Mouse (Mus musculus) small intestine, adult 2 months (tissue): ENCODE measurements at regions not wholly inside any gene's neighbourhood (a gene's known extent, or its start where the extent isn't known, plus 50 kb on each side); places are given as distances from the start of the nearest gene placed in this dataset.

Experiments
- CTCF ChIP-seq: fragments of 200-500 bp; IDR thresholded peaks from 2 replicates; pipeline ENCODE4 v1.5.1; 2012; ENCODE audit warnings: low read depth, mild to moderate bottlenecking, control low read depth, inconsistent platforms, low read length, moderate library complexity, mixed read lengths; ENCODE audit not compliant: insufficient replicate concordance, insufficient read length; ENCODE audit errors: extremely low read depth
- POLR2A ChIP-seq: fragments of 200-500 bp; IDR thresholded peaks from 2 replicates; pipeline ENCODE4 v1.6.1; 2012; ENCODE audit warnings: low read depth, mild to moderate bottlenecking, control low read depth, inconsistent platforms, low read length, moderate library complexity

GRCm38 (mm10) chr4:81897451-81897850, 454.8 kb upstream of the Mpdz start:
- TF ChIP-seq POLR2A, result no peak
- TF ChIP-seq CTCF, result no peak
